Mouse (Mus musculus): ENCODE results near the gene Nacc2. TPM values are rescaled to one million over a fixed set of nuclear protein-coding genes. Genes with fewer than 3 reads are reported as not detected.

The Nacc2 gene
- polyA plus RNA-seq, 1 experiment from 2014 or later = 21.3 TPM

GRCm38 (mm10) chr2:26138252-26139033, 15.4 kb upstream of the Nacc2 start:
- peak overlapping the region; percentile 75 for H3K4me3 ChIP-seq
- H3K9ac ChIP-seq = 0 out of 2 replicates have a peak overlapping the region, but pooled peaks have one; percentile 92
- peak overlapping the region; percentile 98; the same call in 1 of the 2 replicates for H3K27ac ChIP-seq (replicated peaks)

DNA sequence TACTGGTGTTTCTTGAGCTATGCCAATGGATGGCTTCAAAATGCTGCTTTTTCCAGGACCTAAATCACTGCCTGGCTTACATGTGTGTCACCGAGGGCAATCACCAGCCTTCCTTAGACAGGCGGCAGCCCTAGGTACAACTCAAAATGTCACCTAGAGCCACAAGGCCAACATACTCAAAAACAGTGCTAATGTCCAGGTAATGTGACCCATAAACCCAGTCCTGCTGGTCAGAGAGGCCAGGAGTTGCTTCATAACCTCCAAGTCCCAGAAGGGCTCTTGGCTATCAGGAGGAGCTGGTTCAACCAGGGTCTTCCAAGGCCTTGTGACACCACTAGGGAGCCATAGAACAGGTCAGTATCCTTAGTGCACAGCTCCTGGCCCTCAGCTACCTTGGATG, 11.6 kb upstream of the Nacc2 start:
- Histone ChIP-seq H3K27me3 (no peaks in the 10 kb centered on the region), H3K9me3 (no peaks in the 10 kb centered on the region), H3K9ac (no peak overlapping the region), H3K27ac (replicated peaks) (0 out of 2 replicates have a peak overlapping the region, but pooled peaks have one; percentile 87), H3K4me3 (no peak overlapping the region), H3K4me1 (replicated peaks) (peaks cover 37% of the 10 kb centered on the region), H3K36me3 (peaks cover 5% of the 10 kb centered on the region; the same call in 1 of the 2 replicates), H3K4me2 (no peak overlapping the region)
- WGBS = 95% methylated on average over 2 of the region's 2 CpGs
- no peak for ATAC-seq (ENCODE audit: low FRiP score, low read depth)

More at GRCm38 (mm10) chr2:26138252-26139033, 15.4 kb upstream of the Nacc2 start:
- H3K27me3 ChIP-seq = no peaks in the 10 kb centered on the region
- H3K4me1 ChIP-seq (replicated peaks) = peaks cover 30% of the 10 kb centered on the region
- 81% methylated on average over 31 of the region's 31 CpGs for whole genome bisulfite sequencing
- H3K9me3 ChIP-seq = no peaks in the 10 kb centered on the region
- no peak for ATAC-seq (ENCODE audit: low FRiP score, low read depth)
- H3K36me3 ChIP-seq = peaks cover 5% of the 10 kb centered on the region; the same call in 1 of the 2 replicates
- peak overlapping the region; percentile 79 for H3K4me2 ChIP-seq

GRCm38 (mm10) chr2:26132628-26133551, 9.9 kb upstream of the Nacc2 start:
- ATAC-seq (ENCODE audit: low FRiP score, low read depth) = peak; percentile 82
- H3K4me1 ChIP-seq (replicated peaks) = peaks cover 24% of the 10 kb centered on the region
- H3K36me3 ChIP-seq = peaks cover 5% of the 10 kb centered on the region; the same call in 1 of the 2 replicates
- peak overlapping the region; percentile 19 for H3K4me3 ChIP-seq
- peak overlapping the region; percentile 87 for H3K27ac ChIP-seq (replicated peaks)
- no peaks in the 10 kb centered on the region for H3K9me3 ChIP-seq
- WGBS = 3% methylated on average over 25 of the region's 25 CpGs
- H3K9ac ChIP-seq = peak overlapping the region; percentile 37
- peak overlapping the region; percentile 52 for H3K4me2 ChIP-seq
- no peaks in the 10 kb centered on the region for H3K27me3 ChIP-seq

DNA sequence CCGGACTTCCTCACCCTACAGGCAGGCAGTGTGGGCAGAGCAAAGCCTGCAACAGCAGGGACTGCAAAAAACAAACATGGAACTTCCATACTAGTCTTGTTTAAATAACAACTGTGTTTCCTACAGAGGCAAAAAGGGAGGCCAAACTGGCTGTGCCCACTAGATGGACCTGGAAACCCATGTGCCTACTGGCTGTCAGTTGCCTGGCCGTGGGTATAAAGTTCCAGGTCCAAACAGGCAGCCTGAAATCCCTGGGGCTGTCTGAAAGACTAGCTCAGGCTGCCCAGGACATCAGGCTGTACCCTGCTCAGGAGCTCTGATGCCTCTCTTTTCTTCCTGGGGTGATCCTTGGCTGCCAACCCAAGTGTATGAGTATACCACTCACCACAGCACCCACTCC, 8.3 kb upstream of the Nacc2 start:
- Histone ChIP-seq H3K9me3 (no peaks in the 10 kb centered on the region), H3K9ac (no peak overlapping the region), H3K4me2 (no peak overlapping the region), H3K36me3 (no peaks in the 10 kb centered on the region), H3K27me3 (no peaks in the 10 kb centered on the region), H3K4me3 (no peak overlapping the region), H3K4me1 (replicated peaks) (peaks cover 24% of the 10 kb centered on the region), H3K27ac (replicated peaks) (no peak overlapping the region)
- 82% methylated on average over 2 of the region's 2 CpGs for WGBS
- ATAC-seq (ENCODE audit: low FRiP score, low read depth) = no peak

DNA sequence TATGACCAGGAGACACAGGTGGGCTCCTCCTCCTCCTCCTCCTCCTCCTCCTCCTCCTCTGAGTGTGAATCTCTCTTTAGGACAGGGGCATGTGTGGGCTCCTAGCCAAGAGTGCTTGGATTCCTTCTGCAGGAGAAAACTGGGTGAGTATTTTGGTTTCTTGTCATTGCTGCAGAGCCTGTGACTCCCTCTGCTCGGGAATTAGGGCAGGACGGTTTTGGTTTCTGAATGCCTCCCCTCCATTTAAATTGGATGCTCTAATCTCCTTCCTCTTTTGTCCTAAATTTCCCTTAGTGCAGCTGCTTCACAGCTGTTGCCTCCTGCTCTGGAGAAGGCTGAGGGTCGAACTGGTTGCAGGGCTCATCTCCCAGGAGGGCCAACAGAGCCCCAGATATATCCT, 6.9 kb upstream of the Nacc2 start:
- no peaks in the 10 kb centered on the region for H3K9me3 ChIP-seq
- peaks cover 24% of the 10 kb centered on the region for H3K4me1 ChIP-seq (replicated peaks)
- H3K36me3 ChIP-seq = no peaks in the 10 kb centered on the region
- no peak overlapping the region for H3K4me2 ChIP-seq
- WGBS = 64% methylated on average over 3 of the region's 3 CpGs
- no peak for ATAC-seq (ENCODE audit: low FRiP score, low read depth)
- no peak overlapping the region for H3K9ac ChIP-seq
- no peak overlapping the region for H3K4me3 ChIP-seq
- H3K27ac ChIP-seq (replicated peaks) = no peak overlapping the region
- H3K27me3 ChIP-seq = no peaks in the 10 kb centered on the region

DNA sequence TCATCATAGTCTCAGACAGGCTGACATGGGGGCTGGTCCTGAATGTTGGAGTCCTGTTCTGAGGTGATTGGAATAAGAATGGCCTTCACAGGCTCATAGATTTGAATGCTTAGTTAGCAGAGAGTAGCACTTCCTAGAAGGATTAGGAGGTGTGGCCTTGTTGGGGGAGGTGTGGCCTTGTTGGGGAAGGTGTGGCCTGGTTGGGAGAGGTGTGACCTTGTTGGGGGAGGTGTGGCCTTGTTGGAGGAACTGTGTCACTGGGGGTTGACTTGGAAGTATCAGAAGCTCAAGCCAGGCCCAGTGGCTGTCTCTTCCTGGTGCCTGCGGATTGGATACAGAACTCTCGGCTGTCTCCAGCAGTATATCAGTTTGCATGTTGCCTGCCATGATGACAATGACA, 6.3 kb upstream of the Nacc2 start:
- 88% methylated on average over 2 of the region's 2 CpGs for WGBS
- Histone ChIP-seq H3K4me1 (replicated peaks) (peaks cover 24% of the 10 kb centered on the region), H3K9ac (no peak overlapping the region), H3K36me3 (no peaks in the 10 kb centered on the region), H3K4me2 (no peak overlapping the region), H3K4me3 (no peak overlapping the region), H3K27me3 (no peaks in the 10 kb centered on the region), H3K9me3 (no peaks in the 10 kb centered on the region), H3K27ac (replicated peaks) (no peak overlapping the region)
- ATAC-seq (ENCODE audit: low FRiP score, low read depth) = no peak

DNA sequence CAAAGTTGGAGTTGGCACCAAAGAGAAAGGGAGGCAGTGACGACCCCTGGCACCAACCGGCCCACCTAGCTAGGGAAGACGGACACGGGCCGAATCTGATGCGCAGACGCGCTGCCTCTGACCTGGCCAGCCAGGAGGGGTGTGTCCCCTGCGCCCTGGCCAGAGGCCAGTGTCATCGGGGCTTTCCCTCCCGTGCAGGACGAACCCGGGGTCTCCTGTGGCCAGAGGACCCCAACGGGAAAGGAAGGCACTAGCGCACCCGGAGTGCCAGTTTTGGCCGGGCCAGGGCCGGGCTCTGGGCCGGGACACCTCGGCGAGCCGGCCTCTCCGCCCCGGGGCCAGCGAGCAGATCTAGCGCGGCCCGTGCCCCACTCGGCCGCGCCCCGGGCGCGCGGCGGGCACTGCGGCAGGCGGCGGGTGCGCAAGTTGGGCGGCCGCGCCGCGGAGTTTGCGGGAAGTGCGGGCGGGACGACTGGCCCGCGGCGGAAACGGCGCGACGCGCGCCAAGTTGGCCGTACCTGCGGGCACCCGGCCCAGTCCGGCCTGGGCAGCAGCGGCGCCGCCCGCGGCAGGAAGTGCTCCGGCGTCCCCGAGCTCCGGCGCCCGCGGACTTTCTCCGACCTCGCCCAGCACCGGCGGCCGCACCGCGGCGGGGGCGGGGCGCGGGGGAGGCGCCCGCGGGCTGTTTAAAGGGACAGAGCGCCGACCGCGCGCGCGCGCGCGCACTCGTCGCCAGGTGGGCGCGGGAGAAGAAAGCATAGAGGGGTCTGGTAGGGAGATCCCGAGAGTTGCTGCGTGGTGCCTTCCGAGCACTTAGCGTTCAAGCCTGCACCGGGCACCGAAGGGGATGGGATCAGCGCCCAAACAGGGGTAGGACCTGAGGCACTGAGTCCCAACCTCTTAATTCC, 595 bp downstream of the Nacc2 start:
- Histone ChIP-seq H3K4me2 (peak overlapping the region; percentile 97), H3K36me3 (no peaks in the 10 kb centered on the region), H3K9me3 (no peaks in the 10 kb centered on the region), H3K4me1 (replicated peaks) (peaks cover 35% of the 10 kb centered on the region), H3K4me3 (peak overlapping the region; percentile 64), H3K9ac (peak overlapping the region; percentile 56), H3K27me3 (peaks cover 8% of the 10 kb centered on the region), H3K27ac (replicated peaks) (0 out of 2 replicates have a peak overlapping the region, but pooled peaks have one; percentile 44)
- peak; percentile 51 for ATAC-seq (ENCODE audit: low FRiP score, low read depth)
- 0% methylated on average over 85 of the region's 109 CpGs for WGBS

DNA sequence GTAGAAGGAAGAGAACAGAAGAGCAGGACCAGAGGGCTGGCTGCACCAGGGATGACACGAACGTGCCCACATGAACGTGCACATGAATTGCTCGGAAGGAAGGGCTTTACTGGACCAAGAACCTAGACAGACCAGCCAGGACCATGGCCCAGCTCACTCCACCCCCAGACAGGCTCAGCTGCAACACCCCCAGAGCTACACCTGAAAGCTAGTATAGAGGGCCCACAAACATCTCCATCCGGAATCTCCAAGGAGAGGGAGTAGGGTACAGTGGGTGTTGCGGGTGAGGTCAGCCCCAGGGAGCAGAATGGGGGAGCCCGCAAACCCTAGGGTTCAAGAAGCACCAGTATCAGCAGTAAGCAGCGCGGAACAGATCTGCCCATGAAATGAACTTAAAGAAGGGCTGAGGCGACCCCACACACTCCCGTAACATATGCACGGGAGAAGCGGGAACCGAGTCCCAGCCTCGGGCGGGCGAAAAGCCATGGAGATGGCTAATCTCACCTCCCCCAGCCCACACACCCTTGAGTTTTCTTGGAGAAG, 1.4 kb downstream of the Nacc2 start:
- Histone ChIP-seq H3K4me1 (replicated peaks) (peaks cover 38% of the 10 kb centered on the region), H3K4me2 (peak overlapping the region; percentile 97), H3K27me3 (peaks cover 8% of the 10 kb centered on the region), H3K4me3 (peak overlapping the region; percentile 64), H3K9ac (peak overlapping the region; percentile 56; the same call in 1 of the 2 replicates), H3K9me3 (no peaks in the 10 kb centered on the region), H3K36me3 (no peaks in the 10 kb centered on the region), H3K27ac (replicated peaks) (no peak overlapping the region)
- no peak for ATAC-seq (ENCODE audit: low FRiP score, low read depth)
- WGBS = 19% methylated on average over 17 of the region's 17 CpGs

DNA sequence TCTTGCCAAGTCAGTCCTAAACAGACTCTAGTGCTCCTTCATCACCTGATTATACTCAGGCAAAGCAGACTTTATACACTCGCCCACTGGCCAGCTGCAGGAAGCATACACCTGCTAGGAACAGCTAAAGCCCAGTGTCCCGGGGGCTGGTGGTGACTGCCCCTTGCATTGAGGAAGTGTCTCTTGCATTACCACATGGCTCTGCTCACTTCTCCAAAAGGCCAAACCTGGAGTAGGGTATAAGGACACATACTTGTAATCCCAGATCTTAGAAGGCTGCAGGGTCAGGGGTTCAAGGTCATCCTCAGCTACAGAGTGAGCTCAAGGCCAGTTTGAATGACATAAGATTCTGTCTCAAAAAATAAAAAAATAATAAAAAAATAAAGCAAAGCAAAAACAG, 3.4 kb downstream of the Nacc2 start:
- Histone ChIP-seq H3K4me2 (no peak overlapping the region), H3K9me3 (no peaks in the 10 kb centered on the region), H3K4me1 (replicated peaks) (peaks cover 38% of the 10 kb centered on the region), H3K4me3 (no peak overlapping the region), H3K27me3 (peaks cover 8% of the 10 kb centered on the region), H3K27ac (replicated peaks) (no peak overlapping the region), H3K9ac (no peak overlapping the region), H3K36me3 (no peaks in the 10 kb centered on the region)
- WGBS = 82% methylated on average over 2 of the region's 2 CpGs
- no peak for ATAC-seq (ENCODE audit: low FRiP score, low read depth)

- WGBS = 10% methylated on average over 2 of the region's 2 CpGs
- Histone ChIP-seq H3K4me3 (no peak overlapping the region), H3K9me3 (no peaks in the 10 kb centered on the region), H3K36me3 (no peaks in the 10 kb centered on the region), H3K4me2 (no peak overlapping the region), H3K4me1 (replicated peaks) (peaks cover 38% of the 10 kb centered on the region), H3K27me3 (peaks cover 8% of the 10 kb centered on the region), H3K27ac (replicated peaks) (peak overlapping the region; percentile 34; the same call in 1 of the 2 replicates), H3K9ac (no peak overlapping the region)
- no peak for ATAC-seq (ENCODE audit: low FRiP score, low read depth)
These were observed 3.8 kb downstream of the Nacc2 start for GRCm38 (mm10) chr2:26119310-26119592.
